Mouse (Mus musculus) liver, embryonic 14.5 days (tissue): ENCODE data around the gene Plekha5.

Source experiments
- CTCF ChIP-seq: IDR thresholded peaks from 2 replicates; pipeline ENCODE4 v1.5.1; 2016; ENCODE audit warnings: antibody characterized with exemption, low read depth, control low read depth
- EP300 ChIP-seq: IDR thresholded peaks from 2 replicates; pipeline ENCODE4 v1.6.1; 2016; ENCODE audit warnings: antibody characterized with exemption, low read depth

DNA sequence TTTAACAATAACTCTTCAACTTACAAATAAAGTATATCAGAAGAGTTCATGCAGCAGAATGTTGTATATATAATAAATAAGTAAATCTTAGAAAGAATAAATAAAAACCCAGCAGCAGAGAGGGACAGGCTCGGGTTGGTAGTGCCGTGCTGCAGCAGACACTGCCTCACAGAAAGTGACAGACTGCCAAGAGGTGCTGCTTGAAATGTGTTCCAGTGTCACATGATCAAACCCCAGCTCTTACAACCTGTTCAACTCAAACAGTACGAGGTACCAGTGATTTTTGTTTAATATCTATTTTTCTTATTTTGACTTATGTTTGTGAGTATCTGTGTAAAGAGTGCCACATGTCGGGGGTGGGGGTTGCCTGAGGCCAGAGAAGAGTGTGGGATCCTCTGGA lies 75.1 kb downstream of the Plekha5 start:
- TF ChIP-seq CTCF: no peak
- no peak for TF ChIP-seq EP300
